Mouse (Mus musculus): ENCODE measurements around the gene Btbd9.

- TF ChIP-seq POLR2A (IDR thresholded peaks at IDR 0.05; ENCODE audit: low read depth, low read length) (no peak), CTCF (IDR thresholded peaks at IDR 0.05; ENCODE audit: borderline replicate concordance, insufficient read depth, low read length) (no peak)
Measured at GRCm38 (mm10) chr17:30439702-30440101, 136.6 kb downstream of the Btbd9 start.
